Mouse (Mus musculus) left cerebral cortex, adult 9 months (tissue): ENCODE data around the gene Fat2.

Source experiments
- DNase-seq, 2 experiments: peaks; one replicate each; pipeline ENCODE4 v3.0.0; 2022; ENCODE audit warnings: low spot score in 2 of 2

Fat2 gene

GRCm38 (mm10) chr11:55336101-55336891, at the start of gene Fat2:
Gene Fat2, minus strand, starts transcription at chr11:55336564.
- no peak for DNase-seq

- no peak for DNase-seq
Measured at GRCm38 (mm10) chr11:55383463-55384045, 47.2 kb upstream of the Fat2 start.

- DNase-seq: no peak
Measured at GRCm38 (mm10) chr11:55380908-55381307, 44.5 kb upstream of the Fat2 start.

GRCm38 (mm10) chr11:55378371-55378770, 42.0 kb upstream of the Fat2 start:
- peak; percentile 53 to 67 for DNase-seq

GRCm38 (mm10) chr11:55373838-55374237, 37.5 kb upstream of the Fat2 start:
- DNase-seq: no peak

GRCm38 (mm10) chr11:55373373-55373772, 37.0 kb upstream of the Fat2 start:
- DNase-seq: no peak

GRCm38 (mm10) chr11:55372001-55372400, 35.6 kb upstream of the Fat2 start:
- DNase-seq: no peak

GRCm38 (mm10) chr11:55369093-55369471, 32.7 kb upstream of the Fat2 start:
- DNase-seq: no peak

- DNase-seq: no peak
Measured at GRCm38 (mm10) chr11:55368388-55369092, 32.2 kb upstream of the Fat2 start.

- DNase-seq: no peak
Measured at GRCm38 (mm10) chr11:55367783-55368182, 31.4 kb upstream of the Fat2 start.

- DNase-seq: no peak
Measured at GRCm38 (mm10) chr11:55365840-55366239, 29.5 kb upstream of the Fat2 start.

- DNase-seq: no peak
Measured at GRCm38 (mm10) chr11:55365242-55365641, 28.9 kb upstream of the Fat2 start.

GRCm38 (mm10) chr11:55364662-55365061, 28.3 kb upstream of the Fat2 start:
- DNase-seq: no peak

- DNase-seq: no peak
Measured at GRCm38 (mm10) chr11:55358094-55358783, 21.9 kb upstream of the Fat2 start.

- DNase-seq: no peak
Measured at GRCm38 (mm10) chr11:55356846-55357245, 20.5 kb upstream of the Fat2 start.

GRCm38 (mm10) chr11:55341961-55342371, 5.6 kb upstream of the Fat2 start:
- peak in 1 of 2 experiments; percentile 5 for DNase-seq

- DNase-seq: no peak
Measured at GRCm38 (mm10) chr11:55340789-55341188, 4.4 kb upstream of the Fat2 start.

- DNase-seq: no peak
Measured at GRCm38 (mm10) chr11:55337032-55337769, 837 bp upstream of the Fat2 start.

- no peak for DNase-seq
Measured at GRCm38 (mm10) chr11:55335314-55336076, 869 bp downstream of the Fat2 start.

- no peak for DNase-seq
Measured at GRCm38 (mm10) chr11:55334545-55334944, 1.8 kb downstream of the Fat2 start.

GRCm38 (mm10) chr11:55334063-55334462, 2.3 kb downstream of the Fat2 start:
- no peak for DNase-seq
